Mouse (Mus musculus): Measurements from ENCODE around the gene Tnfsfm13.

Gene Tnfsfm13

GRCm38 (mm10) chr11:69681314-69682208 is 14.3 kb downstream of the Tnfsfm13 start, which contains the start of gene Senp3:
Senp3 (minus strand) TSS chr11:69682084.
- peak; percentile 96 to 97 for DNase-seq (ENCODE audit: low spot score in 2 of 2)

GRCm38 (mm10) chr11:69680136-69680855 is 15.6 kb downstream of the Tnfsfm13 start:
- DNase-seq (ENCODE audit: low spot score in 2 of 2), result no peak

GRCm38 (mm10) chr11:69679144-69679543 is 16.8 kb downstream of the Tnfsfm13 start:
- DNase-seq (ENCODE audit: low spot score in 2 of 2), result no peak

- peak; percentile 100 for DNase-seq (ENCODE audit: low spot score in 2 of 2)
Measured at GRCm38 (mm10) chr11:69672211-69672706, 23.6 kb downstream of the Tnfsfm13 start, which contains the start of gene Eif4a1. Eif4a1 (minus strand) TSS chr11:69672423.

GRCm38 (mm10) chr11:69671726-69672124 is 24.2 kb downstream of the Tnfsfm13 start:
- DNase-seq (ENCODE audit: low spot score in 2 of 2), result no peak

GRCm38 (mm10) chr11:69670786-69671725 is 24.8 kb downstream of the Tnfsfm13 start:
- peak; percentile 93 to 94 for DNase-seq (ENCODE audit: low spot score in 2 of 2)

GRCm38 (mm10) chr11:69666665-69667005 is 29.3 kb downstream of the Tnfsfm13 start:
- no peak for DNase-seq (ENCODE audit: low spot score in 2 of 2)

- peak; percentile 57 to 69 for DNase-seq (ENCODE audit: low spot score in 2 of 2)
Measured at GRCm38 (mm10) chr11:69665961-69666664, 29.8 kb downstream of the Tnfsfm13 start, which contains the start of gene Cd68. Cd68 (minus strand) TSS chr11:69666153.

GRCm38 (mm10) chr11:69665457-69665960 is 30.4 kb downstream of the Tnfsfm13 start:
- DNase-seq (ENCODE audit: low spot score in 2 of 2), result no peak

- DNase-seq (ENCODE audit: low spot score in 2 of 2), result no peak
Measured at GRCm38 (mm10) chr11:69664841-69665240, 31.1 kb downstream of the Tnfsfm13 start.

- DNase-seq (ENCODE audit: low spot score in 2 of 2), result peak; percentile 39 to 50
Measured at GRCm38 (mm10) chr11:69663795-69664194, 32.1 kb downstream of the Tnfsfm13 start.

GRCm38 (mm10) chr11:69662967-69663671 is 32.8 kb downstream of the Tnfsfm13 start:
- DNase-seq (ENCODE audit: low spot score in 2 of 2), result peak in 1 of 2 experiments; percentile 30

- DNase-seq (ENCODE audit: low spot score in 2 of 2), result peak; percentile 95 to 97
Measured at GRCm38 (mm10) chr11:69662213-69662966, 33.5 kb downstream of the Tnfsfm13 start, which contains the start of gene Mpdu1. Mpdu1 (minus strand) TSS chr11:69662642.

GRCm38 (mm10) chr11:69661221-69661881 is 34.5 kb downstream of the Tnfsfm13 start:
- no peak for DNase-seq (ENCODE audit: low spot score in 2 of 2)

GRCm38 (mm10) chr11:69657462-69657881 is 38.4 kb downstream of the Tnfsfm13 start:
- DNase-seq (ENCODE audit: low spot score in 2 of 2), result no peak

- DNase-seq (ENCODE audit: low spot score in 2 of 2), result peak in 1 of 2 experiments; percentile 42
Measured at GRCm38 (mm10) chr11:69656617-69657461, 39.1 kb downstream of the Tnfsfm13 start.

GRCm38 (mm10) chr11:69656065-69656455 is 39.8 kb downstream of the Tnfsfm13 start:
- no peak for DNase-seq (ENCODE audit: low spot score in 2 of 2)
